Mouse (Mus musculus): ENCODE measurements around the gene Rpe65. TPM values are rescaled to one million over a fixed set of nuclear protein-coding genes. Genes with fewer than 3 reads are reported as not detected.
A peak's percentile ranks its signal among the peaks of the same experiment; 100 is the strongest.

Gene Rpe65
- polyA plus RNA-seq (2014; fragmentation: Nextera tagmentation; extraction: Ambion mirVana) = not detected in 2 replicates

DNA sequence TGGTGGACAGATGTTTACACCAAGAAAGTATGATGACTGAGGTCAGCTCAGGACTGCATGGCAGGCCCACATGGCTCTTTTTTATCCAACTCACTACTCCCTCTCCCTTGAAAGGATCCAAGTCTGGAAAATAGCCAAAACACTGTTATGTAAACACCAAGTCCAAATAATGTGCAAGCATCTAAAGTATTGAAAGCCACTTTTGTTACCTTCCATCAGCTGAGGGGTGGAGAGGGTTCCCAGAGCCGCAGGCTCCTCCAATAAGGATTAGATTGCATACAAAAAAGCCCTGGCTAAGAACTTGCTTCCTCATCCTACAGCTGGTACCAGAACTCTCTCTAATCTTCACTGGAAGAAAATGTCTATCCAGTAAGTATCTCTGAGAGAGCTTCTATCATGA lies at the start of gene Rpe65:
Rpe65 (plus strand) TSS at position 301 of the 400 bp plus-strand sequence.
- no peak for ATAC-seq (ENCODE audit: insufficient read depth)
- Histone ChIP-seq H3K4me1 (ENCODE audit: insufficient read depth) (no peaks in the 10 kb centered on the region), H3K4me3 (ENCODE audit: low read depth, low read length) (no peak within 1 kb of the TSS), H3K27me3 (ENCODE audit: insufficient read depth, low read length) (no peaks in the 10 kb centered on the region), H3K9me3 (ENCODE audit: low read depth, low read length) (no peaks in the 10 kb centered on the region), H3K27ac (ENCODE audit: low read depth) (no peak within 1 kb of the TSS), H3K4me2 (no peak within 1 kb of the TSS), H3K9ac (no peak within 1 kb of the TSS), H3K36me3 (ENCODE audit: insufficient read depth) (no peaks in the 10 kb centered on the region)
- TF ChIP-seq CTCF (IDR thresholded peaks at IDR 0.05; ENCODE audit: low read depth) = no peak
- WGBS = 51% methylated on average over 1 of the region's 1 CpGs
- peak; percentile 15 for DNase-seq

DNA sequence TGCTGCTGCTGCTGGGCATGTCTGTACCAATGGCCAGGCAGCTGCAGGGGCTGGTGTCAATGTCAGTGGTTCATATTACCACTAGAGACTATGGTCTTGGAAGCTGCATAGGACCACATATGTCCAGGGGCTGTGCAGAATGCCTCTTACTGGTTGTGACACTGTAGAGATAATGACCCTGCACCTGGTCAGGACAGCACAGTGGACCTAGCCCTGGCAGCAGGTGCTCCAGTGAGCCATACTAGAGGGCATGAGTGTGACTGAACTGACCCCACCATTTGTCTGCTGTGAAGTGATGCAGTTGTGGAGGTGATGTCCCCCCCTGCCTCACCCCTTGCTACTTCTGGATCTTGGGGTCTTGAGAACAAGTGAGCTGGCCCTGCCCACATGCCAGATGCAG lies 48.8 kb upstream of the Rpe65 start:
- H3K36me3 ChIP-seq (ENCODE audit: insufficient read depth) = no peaks in the 10 kb centered on the region
- no peak overlapping the region for H3K4me2 ChIP-seq
- H3K27me3 ChIP-seq (ENCODE audit: insufficient read depth, low read length) = no peaks in the 10 kb centered on the region
- H3K4me3 ChIP-seq (ENCODE audit: low read depth, low read length) = no peak overlapping the region
- H3K4me1 ChIP-seq (ENCODE audit: insufficient read depth) = no peaks in the 10 kb centered on the region
- ATAC-seq (ENCODE audit: insufficient read depth) (no peak), DNase-seq (no peak)
- no peak overlapping the region for H3K9ac ChIP-seq
- no peak for TF ChIP-seq CTCF (IDR thresholded peaks at IDR 0.05; ENCODE audit: low read depth)
- H3K27ac ChIP-seq (ENCODE audit: low read depth) = no peak overlapping the region
- no peaks in the 10 kb centered on the region for H3K9me3 ChIP-seq (ENCODE audit: low read depth, low read length)

DNA sequence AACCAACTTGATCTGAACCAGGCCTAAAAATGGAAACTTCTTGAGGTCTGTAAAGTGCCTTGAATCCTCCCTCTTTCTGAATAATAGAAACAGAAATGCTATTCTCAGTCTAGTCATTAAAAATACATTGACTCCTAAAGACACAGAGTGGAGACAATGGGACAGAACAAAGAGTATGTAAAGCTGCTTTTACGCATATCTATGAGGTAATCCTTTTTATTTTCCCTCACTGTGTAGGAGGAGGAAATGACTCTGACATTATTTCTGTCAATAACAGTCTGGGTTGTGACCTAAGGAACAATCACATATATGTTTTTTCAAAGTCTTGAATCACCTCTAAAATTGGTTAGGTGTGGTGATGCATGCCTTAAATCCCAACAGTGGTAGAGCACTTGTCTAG lies 16.0 kb downstream of the Rpe65 start:
- H3K27me3 ChIP-seq (ENCODE audit: insufficient read depth, low read length) = no peaks in the 10 kb centered on the region
- ATAC-seq (ENCODE audit: insufficient read depth) (no peak), DNase-seq (no peak)
- WGBS = 74% methylated on average over 1 of the region's 1 CpGs
- no peaks in the 10 kb centered on the region for H3K9me3 ChIP-seq (ENCODE audit: low read depth, low read length)
- no peak overlapping the region for H3K27ac ChIP-seq (ENCODE audit: low read depth)
- H3K4me1 ChIP-seq (ENCODE audit: insufficient read depth) = no peaks in the 10 kb centered on the region
- no peak overlapping the region for H3K4me3 ChIP-seq (ENCODE audit: low read depth, low read length)
- H3K9ac ChIP-seq = no peak overlapping the region
- TF ChIP-seq CTCF (IDR thresholded peaks at IDR 0.05; ENCODE audit: low read depth) = no peak
- H3K36me3 ChIP-seq (ENCODE audit: insufficient read depth) = no peaks in the 10 kb centered on the region
- H3K4me2 ChIP-seq = no peak overlapping the region

DNA sequence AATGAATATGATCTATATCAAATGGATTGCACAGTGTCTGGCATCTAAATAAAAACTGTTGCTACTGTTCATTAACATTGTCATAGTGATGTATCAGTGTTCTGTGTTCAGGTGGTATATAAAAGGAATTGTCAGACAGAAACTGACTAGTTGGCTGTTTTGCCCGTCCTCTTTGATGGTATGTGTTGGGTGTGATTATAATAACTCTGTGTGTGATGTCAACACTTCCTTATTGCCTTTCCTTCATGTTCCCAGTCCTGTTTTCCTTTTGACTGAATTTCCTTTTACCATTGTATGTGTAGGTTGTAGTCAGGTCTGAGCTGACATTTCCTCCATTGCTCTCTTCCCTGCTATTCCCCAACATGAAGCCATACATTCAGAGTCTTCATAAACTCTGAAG lies 22.1 kb downstream of the Rpe65 start:
- Histone ChIP-seq H3K36me3 (ENCODE audit: insufficient read depth) (no peaks in the 10 kb centered on the region), H3K4me1 (ENCODE audit: insufficient read depth) (no peaks in the 10 kb centered on the region), H3K27me3 (ENCODE audit: insufficient read depth, low read length) (no peaks in the 10 kb centered on the region), H3K4me3 (ENCODE audit: low read depth, low read length) (no peak overlapping the region), H3K27ac (ENCODE audit: low read depth) (no peak overlapping the region), H3K9me3 (ENCODE audit: low read depth, low read length) (no peaks in the 10 kb centered on the region), H3K4me2 (no peak overlapping the region), H3K9ac (no peak overlapping the region)
- ATAC-seq (ENCODE audit: insufficient read depth) (no peak), DNase-seq (no peak)
- WGBS = 45% methylated on average over 1 of the region's 1 CpGs
- TF ChIP-seq CTCF (IDR thresholded peaks at IDR 0.05; ENCODE audit: low read depth) = no peak

DNA sequence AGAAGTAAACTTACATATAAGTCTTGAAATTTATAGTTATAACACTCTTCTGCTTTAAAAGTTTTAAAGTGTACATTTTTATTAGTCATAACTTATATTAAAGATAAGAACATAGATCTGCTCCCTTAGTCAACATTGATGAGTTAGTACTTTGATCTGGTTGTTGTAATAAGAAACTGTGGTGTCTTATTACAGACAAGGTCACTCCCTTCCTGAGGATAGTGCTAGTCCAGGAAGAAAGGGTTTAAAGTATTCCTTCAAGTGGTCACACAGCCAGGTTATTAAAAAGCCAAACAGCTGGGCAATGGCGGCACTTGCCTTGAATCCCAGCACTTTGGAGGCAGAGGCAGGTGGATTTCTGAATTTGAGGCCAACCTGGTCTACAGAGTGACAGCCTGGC lies 25.0 kb downstream of the Rpe65 start:
- no peak for ATAC-seq (ENCODE audit: insufficient read depth)
- WGBS = 53% methylated on average over 1 of the region's 1 CpGs

DNA sequence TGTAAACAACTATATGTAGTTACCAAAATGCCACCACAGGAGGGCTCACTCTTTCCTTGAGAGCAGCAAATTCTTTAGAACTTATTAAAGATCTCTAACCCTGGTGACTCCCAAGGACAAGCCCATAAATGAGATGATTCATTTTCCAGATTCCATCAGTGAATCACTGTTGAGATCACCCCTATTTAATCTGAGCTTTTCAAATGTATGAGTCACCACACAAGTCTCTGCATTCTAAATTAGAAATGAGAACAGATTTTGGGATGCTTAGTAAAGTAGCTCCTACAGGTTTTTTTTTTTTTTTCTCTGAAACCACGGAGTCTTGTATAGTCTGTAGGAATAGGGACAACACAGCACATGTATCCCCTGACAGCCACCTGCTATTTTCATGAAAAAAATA lies 61.8 kb downstream of the Rpe65 start:
- ATAC-seq (ENCODE audit: insufficient read depth) (no peak), DNase-seq (no peak)
- 73% methylated on average over 1 of the region's 1 CpGs for WGBS

More for the DNA sequence above, 25.0 kb downstream of the Rpe65 start:
- no peak for TF ChIP-seq CTCF (IDR thresholded peaks at IDR 0.05; ENCODE audit: low read depth)
- Histone ChIP-seq H3K9me3 (ENCODE audit: low read depth, low read length) (no peaks in the 10 kb centered on the region), H3K27me3 (ENCODE audit: insufficient read depth, low read length) (no peaks in the 10 kb centered on the region), H3K4me3 (ENCODE audit: low read depth, low read length) (no peak overlapping the region), H3K4me1 (ENCODE audit: insufficient read depth) (no peaks in the 10 kb centered on the region), H3K36me3 (ENCODE audit: insufficient read depth) (no peaks in the 10 kb centered on the region), H3K27ac (ENCODE audit: low read depth) (no peak overlapping the region), H3K9ac (no peak overlapping the region), H3K4me2 (no peak overlapping the region)
- no peak for DNase-seq

DNA sequence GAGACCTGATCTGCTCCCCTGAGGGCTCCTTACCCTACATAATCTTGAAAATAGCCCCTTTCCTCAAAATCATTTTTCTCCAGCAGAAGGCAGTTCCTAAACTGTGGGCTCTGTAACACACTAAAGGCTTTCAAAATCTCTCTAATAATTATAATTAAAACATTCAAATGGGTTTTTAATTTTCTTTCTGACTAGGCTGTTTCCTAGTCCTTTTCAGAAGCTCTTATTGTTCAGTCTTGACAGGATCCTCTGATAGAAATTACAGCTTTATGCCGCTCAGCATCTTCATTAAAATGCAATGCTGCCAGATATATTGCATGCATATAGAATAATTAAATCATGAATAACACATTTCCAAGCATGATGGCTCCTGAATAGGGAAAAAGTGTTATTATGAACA lies 64.4 kb downstream of the Rpe65 start:
- H3K9ac ChIP-seq = no peak overlapping the region

More for the DNA sequence above, 61.8 kb downstream of the Rpe65 start:
- H3K9ac ChIP-seq = no peak overlapping the region
- H3K4me1 ChIP-seq (ENCODE audit: insufficient read depth) = no peaks in the 10 kb centered on the region
- no peak overlapping the region for H3K27ac ChIP-seq (ENCODE audit: low read depth)
- H3K27me3 ChIP-seq (ENCODE audit: insufficient read depth, low read length) = no peaks in the 10 kb centered on the region
- H3K4me2 ChIP-seq = no peak overlapping the region
- H3K4me3 ChIP-seq (ENCODE audit: low read depth, low read length) = no peak overlapping the region
- H3K9me3 ChIP-seq (ENCODE audit: low read depth, low read length) = no peaks in the 10 kb centered on the region
- no peaks in the 10 kb centered on the region for H3K36me3 ChIP-seq (ENCODE audit: insufficient read depth)
- no peak for TF ChIP-seq CTCF (IDR thresholded peaks at IDR 0.05; ENCODE audit: low read depth)

More for the DNA sequence above, 64.4 kb downstream of the Rpe65 start:
- Histone ChIP-seq H3K27me3 (ENCODE audit: insufficient read depth, low read length) (no peaks in the 10 kb centered on the region), H3K9me3 (ENCODE audit: low read depth, low read length) (no peaks in the 10 kb centered on the region), H3K36me3 (ENCODE audit: insufficient read depth) (no peaks in the 10 kb centered on the region), H3K27ac (ENCODE audit: low read depth) (no peak overlapping the region), H3K4me3 (ENCODE audit: low read depth, low read length) (no peak overlapping the region), H3K4me1 (ENCODE audit: insufficient read depth) (no peaks in the 10 kb centered on the region), H3K4me2 (no peak overlapping the region)
- TF ChIP-seq CTCF (IDR thresholded peaks at IDR 0.05; ENCODE audit: low read depth) = no peak
- ATAC-seq (ENCODE audit: insufficient read depth) = no peak
- WGBS = 97% methylated on average over 1 of the region's 1 CpGs
- DNase-seq = no peak

Other genes starting within 250 kb of the Rpe65 start
- 51.7 and 53.1 TPM in 2 replicates for gene Depdc1a, start 103.7 kb upstream of the Rpe65 start, polyA plus RNA-seq (2014; fragmentation: Nextera tagmentation; extraction: Ambion mirVana)
- gene Wls, start 240.5 kb downstream of the Rpe65 start, polyA plus RNA-seq (2014; fragmentation: Nextera tagmentation; extraction: Ambion mirVana) = 153 and 167 TPM in 2 replicates

Data from lung, embryonic 14.5 days (tissue).